Mouse (Mus musculus) kidney, embryonic 16.5 days (tissue): ENCODE measurements around the gene Stip1. TPM values are rescaled to one million over a fixed set of nuclear protein-coding genes. Genes with fewer than 3 reads are reported as not detected.

Source experiments
- polyA plus RNA-seq: library from polyadenylated mRNA; unstranded; fragments of >200 nt; fragmentation: Nextera tagmentation; extraction: Ambion mirVana; gene quantifications from 2 replicates; pipeline ENCODE4 v1.2.1, GENCODE M21; 2015

Stip1 gene
- polyA plus RNA-seq, 1 experiment from 2014 or later: 305 TPM

Other genes with a start within 250 kb of the Stip1 start
- 27.1 and 28.3 TPM in 2 replicates for gene Rps6ka4, start 199.3 kb downstream of the Stip1 start, polyA plus RNA-seq
- gene Ccdc88b, start 181.8 kb downstream of the Stip1 start, polyA plus RNA-seq: 0.74 and 0.75 TPM in 2 replicates
- 141 and 145 TPM in 2 replicates for gene Trmt112, start 130.3 kb downstream of the Stip1 start, polyA plus RNA-seq
- 325 and 350 TPM in 2 replicates for gene Prdx5, start 129.9 kb downstream of the Stip1 start, polyA plus RNA-seq
- 18.0 and 19.4 TPM in 2 replicates for gene Esrra, start 118.2 kb downstream of the Stip1 start, polyA plus RNA-seq
- gene Catsperz, start 114.6 kb downstream of the Stip1 start, polyA plus RNA-seq: 3.4 and 3.7 TPM in 2 replicates
- gene Kcnk4, start 105.5 kb downstream of the Stip1 start, polyA plus RNA-seq: 0.42 and 0.71 TPM in 2 replicates
- gene Bad, start 98.1 kb downstream of the Stip1 start, polyA plus RNA-seq: 71.2 and 86.6 TPM in 2 replicates
- gene Gpr137, start 97.5 kb downstream of the Stip1 start, polyA plus RNA-seq: 29.5 and 30.4 TPM in 2 replicates
- 51.5 and 53.8 TPM in 2 replicates for gene Ppp1r14b, start 65.0 kb downstream of the Stip1 start, polyA plus RNA-seq
- 44.1 and 48.8 TPM in 2 replicates for gene Plcb3, start 63.5 kb downstream of the Stip1 start, polyA plus RNA-seq
- gene Fkbp2, start 59.5 kb downstream of the Stip1 start, polyA plus RNA-seq: 139 and 150 TPM in 2 replicates
- 25.1 and 37.3 TPM in 2 replicates for gene Vegfb, start 52.3 kb downstream of the Stip1 start, polyA plus RNA-seq
- 26.8 and 27.3 TPM in 2 replicates for gene Dnajc4, start 47.4 kb downstream of the Stip1 start, polyA plus RNA-seq
- gene Nudt22, start 43.9 kb downstream of the Stip1 start, polyA plus RNA-seq: 30.9 and 35.0 TPM in 2 replicates
- gene Trpt1, start 43.8 kb downstream of the Stip1 start, polyA plus RNA-seq: 12.6 and 13.1 TPM in 2 replicates
- gene Fermt3, start 20.5 kb downstream of the Stip1 start, polyA plus RNA-seq: 5.7 and 6.4 TPM in 2 replicates
- gene Macrod1, start 16.8 kb upstream of the Stip1 start, polyA plus RNA-seq: 15.6 and 16.4 TPM in 2 replicates
- 5.4 and 6.8 TPM in 2 replicates for gene Flrt1, start 65.8 kb upstream of the Stip1 start, polyA plus RNA-seq
- 231 and 241 TPM in 2 replicates for gene Otub1, start 166.3 kb upstream of the Stip1 start, polyA plus RNA-seq
- 1,116 and 1,175 TPM in 2 replicates for gene Cox8a, start 177.6 kb upstream of the Stip1 start, polyA plus RNA-seq
- 81.4 and 88.0 TPM in 2 replicates for gene Naa40, start 201.2 kb upstream of the Stip1 start, polyA plus RNA-seq
- gene Rcor2, start 227.4 kb upstream of the Stip1 start, polyA plus RNA-seq: 8.7 and 10.8 TPM in 2 replicates